Mouse (Mus musculus): ENCODE data around the gene Kirrel.

GRCm38 (mm10) chr3:87077681-87078080, 96.9 kb downstream of the Kirrel start:
- TF ChIP-seq POLR2A (IDR thresholded peaks at IDR 0.05; ENCODE audit: borderline replicate concordance, extremely low read depth, insufficient read depth, insufficient read length, poor library complexity, severe bottlenecking) (no peak), CTCF (IDR thresholded peaks at IDR 0.05; ENCODE audit: borderline replicate concordance, extremely low read depth, insufficient read depth, insufficient read length) (no peak)
